Mouse (Mus musculus): Measurements from ENCODE around the gene Tnfrsf11a.
"Not testable (repeated sequence)": the region's sequence is repeated elsewhere in the genome, so short reads cannot be mapped to it uniquely, and the experiment has no call there.

Gene Tnfrsf11a

GRCm38 (mm10) chr1:105786731-105787357 is 6.3 kb downstream of the Tnfrsf11a start:
- DNase-seq = no peak

GRCm38 (mm10) chr1:105790103-105790502 is 9.6 kb downstream of the Tnfrsf11a start:
- DNase-seq = no peak

GRCm38 (mm10) chr1:105794670-105795069 is 14.2 kb downstream of the Tnfrsf11a start:
- no peak for DNase-seq

- DNase-seq = no peak
These were observed 15.2 kb downstream of the Tnfrsf11a start for GRCm38 (mm10) chr1:105795705-105796104.

GRCm38 (mm10) chr1:105800570-105800969 is 20.1 kb downstream of the Tnfrsf11a start:
- DNase-seq = no peak

- DNase-seq = no peak
These were observed 20.7 kb downstream of the Tnfrsf11a start for GRCm38 (mm10) chr1:105801252-105801651.

GRCm38 (mm10) chr1:105802941-105803340 is 22.4 kb downstream of the Tnfrsf11a start:
- no peak for DNase-seq

- DNase-seq = no peak
These were observed 23.8 kb downstream of the Tnfrsf11a start for GRCm38 (mm10) chr1:105804285-105804684.

- no peak for DNase-seq
These were observed 25.0 kb downstream of the Tnfrsf11a start for GRCm38 (mm10) chr1:105805565-105805964.

- DNase-seq = no peak
These were observed 26.7 kb downstream of the Tnfrsf11a start for GRCm38 (mm10) chr1:105807028-105807722.

- not testable (repeated sequence) for DNase-seq
These were observed 31.5 kb downstream of the Tnfrsf11a start for GRCm38 (mm10) chr1:105812027-105812426.

- DNase-seq = no peak
These were observed 32.6 kb downstream of the Tnfrsf11a start for GRCm38 (mm10) chr1:105812960-105813708.

- no peak for DNase-seq
These were observed 33.2 kb downstream of the Tnfrsf11a start for GRCm38 (mm10) chr1:105813709-105814061.

GRCm38 (mm10) chr1:105814402-105815270 is 34.1 kb downstream of the Tnfrsf11a start:
- no peak for DNase-seq

- no peak for DNase-seq
These were observed 34.8 kb downstream of the Tnfrsf11a start for GRCm38 (mm10) chr1:105815310-105815709.

- no peak for DNase-seq
These were observed 35.2 kb downstream of the Tnfrsf11a start for GRCm38 (mm10) chr1:105815736-105816135.

GRCm38 (mm10) chr1:105819031-105819430 is 38.5 kb downstream of the Tnfrsf11a start:
- no peak for DNase-seq

GRCm38 (mm10) chr1:105819740-105820139 is 39.2 kb downstream of the Tnfrsf11a start:
- DNase-seq = no peak

- DNase-seq = no peak
These were observed 43.8 kb downstream of the Tnfrsf11a start for GRCm38 (mm10) chr1:105824356-105824755.

GRCm38 (mm10) chr1:105824980-105825379 is 44.5 kb downstream of the Tnfrsf11a start:
- DNase-seq = no peak

GRCm38 (mm10) chr1:105827374-105827773 is 46.9 kb downstream of the Tnfrsf11a start:
- no peak for DNase-seq

- DNase-seq = no peak
These were observed 47.3 kb downstream of the Tnfrsf11a start for GRCm38 (mm10) chr1:105827786-105828345.
